8 mouse cellular contexts compared by ENCODE assay signal in the genomic region with DNA sequence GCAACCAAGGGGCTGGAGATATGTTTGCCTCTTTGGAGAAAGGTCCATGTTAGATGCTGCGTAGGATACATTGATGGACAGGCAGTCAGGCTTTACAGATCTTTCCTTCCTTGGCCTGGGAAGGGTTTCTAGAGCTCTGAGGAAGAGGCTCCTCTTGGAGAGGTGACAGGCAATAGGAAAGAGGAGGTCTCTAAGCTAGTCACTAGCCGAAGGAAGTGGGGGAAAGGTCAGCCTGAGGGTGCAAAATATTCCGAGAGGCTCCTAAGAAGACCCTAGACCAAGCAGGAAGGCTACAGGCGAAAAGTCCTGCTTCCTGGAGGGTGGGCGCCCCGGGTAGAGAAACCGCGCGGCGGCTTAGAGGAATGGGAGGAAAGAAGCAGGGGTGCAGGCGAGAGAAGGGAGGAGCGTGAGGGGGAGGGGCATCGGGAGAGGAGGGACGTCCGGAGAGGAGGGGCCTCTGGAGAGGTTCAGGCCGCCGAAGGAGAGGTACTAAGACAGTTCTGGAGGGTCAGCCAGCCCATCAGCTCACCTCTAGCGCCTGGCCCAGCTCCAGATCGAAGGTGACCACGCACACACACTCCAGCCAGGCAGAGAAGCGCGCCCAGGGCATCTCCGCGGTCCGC. TPM values are rescaled to one million over a fixed set of nuclear protein-coding genes. Genes with fewer than 3 reads are reported as not detected.
A peak's percentile ranks its signal among the peaks of the same experiment; 100 is the strongest.
DNase-seq lines count a peak whose midpoint lies in the region; ATAC-seq and TF ChIP-seq lines count a peak whose summit lies in the region.

No protein-coding gene starts in this region.

- no peaks in the 10 kb centered on the region for H3K4me1 ChIP-seq in bone marrow, adult 2 months (ENCODE audit: control insufficient read depth, insufficient read depth, low read length)
- peaks cover 14% of the 10 kb centered on the region for H3K4me1 ChIP-seq in embryonic facial prominence, embryonic 15.5 days
- H3K4me1 ChIP-seq in heart, embryonic 10.5 days: peaks cover 23% of the 10 kb centered on the region
- H3K4me1 ChIP-seq in kidney, embryonic 15.5 days: peaks cover 17% of the 10 kb centered on the region
- peaks cover 22% of the 10 kb centered on the region for H3K4me1 ChIP-seq in liver, embryonic 12.5 days
- H3K4me1 ChIP-seq in stomach, embryonic 15.5 days: peaks cover 15% of the 10 kb centered on the region

- TF ChIP-seq CTCF in bone marrow, adult 2 months (IDR thresholded peaks at IDR 0.05; ENCODE audit: control insufficient read depth, insufficient read depth, low read length): no peak

- peak overlapping the region; percentile 97 for H3K27ac ChIP-seq in bone marrow, adult 2 months (ENCODE audit: control insufficient read depth, insufficient read depth, low read depth, low read length, poor library complexity)
- H3K27ac ChIP-seq in embryonic facial prominence, embryonic 15.5 days (replicated peaks): peak overlapping the region; percentile 100
- peak overlapping the region; percentile 100 for H3K27ac ChIP-seq in heart, embryonic 10.5 days
- H3K27ac ChIP-seq in kidney, embryonic 15.5 days: peak overlapping the region; percentile 99
- peak overlapping the region; percentile 98 for H3K27ac ChIP-seq in liver, embryonic 12.5 days
- peak overlapping the region; percentile 99 for H3K27ac ChIP-seq in stomach, embryonic 15.5 days

- peak; percentile 79; the same call in 1 of the 2 replicates for TF ChIP-seq POLR2A in bone marrow, adult 2 months (IDR thresholded peaks at IDR 0.05; ENCODE audit: borderline replicate concordance, control insufficient read depth, low read depth, low read length)

- H3K36me3 ChIP-seq in embryonic facial prominence, embryonic 15.5 days: no peaks in the 10 kb centered on the region
- 0 out of 2 replicates have a peak, but pooled peaks cover 4% of the 10 kb centered on the region for H3K36me3 ChIP-seq in heart, embryonic 10.5 days
- peaks cover 3% of the 10 kb centered on the region; the same call in 1 of the 2 replicates for H3K36me3 ChIP-seq in kidney, embryonic 15.5 days
- 0 out of 2 replicates have a peak, but pooled peaks cover under 1% of the 10 kb centered on the region for H3K36me3 ChIP-seq in liver, embryonic 12.5 days
- H3K36me3 ChIP-seq in stomach, embryonic 15.5 days: no peaks in the 10 kb centered on the region

- H3K4me2 ChIP-seq in embryonic facial prominence, embryonic 15.5 days (replicated peaks): peak overlapping the region; percentile 71
- peak overlapping the region; percentile 68 for H3K4me2 ChIP-seq in kidney, embryonic 15.5 days
- peak overlapping the region; percentile 90 for H3K4me2 ChIP-seq in liver, embryonic 12.5 days
- H3K4me2 ChIP-seq in stomach, embryonic 15.5 days: peak overlapping the region; percentile 79

- peak; percentile 95 for ATAC-seq in embryonic facial prominence, embryonic 15.5 days (ENCODE audit: insufficient number of reproducible peaks, low FRiP score, low TSS enrichment, low read depth)
- peak; percentile 96 for ATAC-seq in kidney, embryonic 15.5 days (replicated peaks; ENCODE audit: low FRiP score)
- ATAC-seq in liver, embryonic 12.5 days: peak; percentile 92
- ATAC-seq in stomach, embryonic 15.5 days (ENCODE audit: insufficient read depth, low FRiP score, low read depth): peak; percentile 95

- under 1% methylated on average over 25 of the region's 25 CpGs for WGBS in bone marrow, adult 2 months
- WGBS in embryonic facial prominence, embryonic 15.5 days: under 1% methylated on average over 25 of the region's 25 CpGs
- under 1% methylated on average over 25 of the region's 25 CpGs for WGBS in heart, embryonic 10.5 days
- WGBS in kidney, embryonic 15.5 days: under 1% methylated on average over 25 of the region's 25 CpGs
- 2% methylated on average over 25 of the region's 25 CpGs for whole genome bisulfite sequencing in liver, embryonic 12.5 days (ENCODE audit: insufficient replicate concordance)
- 0% methylated on average over 24 of the region's 25 CpGs for WGBS in stomach, embryonic 15.5 days

- peak overlapping the region; percentile 99 for H3K9ac ChIP-seq in embryonic facial prominence, embryonic 15.5 days
- peak overlapping the region; percentile 98 for H3K9ac ChIP-seq in kidney, embryonic 15.5 days
- peak overlapping the region; percentile 91 for H3K9ac ChIP-seq in liver, embryonic 12.5 days
- H3K9ac ChIP-seq in stomach, embryonic 15.5 days: peak overlapping the region; percentile 93

- no peaks in the 10 kb centered on the region for H3K9me3 ChIP-seq in embryonic facial prominence, embryonic 15.5 days (replicated peaks)
- H3K9me3 ChIP-seq in heart, embryonic 10.5 days: no peaks in the 10 kb centered on the region
- H3K9me3 ChIP-seq in kidney, embryonic 15.5 days (replicated peaks): no peaks in the 10 kb centered on the region
- H3K9me3 ChIP-seq in liver, embryonic 12.5 days (replicated peaks): no peaks in the 10 kb centered on the region
- no peaks in the 10 kb centered on the region for H3K9me3 ChIP-seq in stomach, embryonic 15.5 days

- DNase-seq in B cell, adult 2 months: peak; percentile 85 to 87
- peak; percentile 95 for DNase-seq in heart, embryonic 10.5 days (ENCODE audit: low spot score)
- DNase-seq in natural killer cell, adult 2 months (ENCODE audit: low spot score in 2 of 2): peak; percentile 68 to 79

- no peaks in the 10 kb centered on the region for H3K27me3 ChIP-seq in embryonic facial prominence, embryonic 15.5 days
- H3K27me3 ChIP-seq in heart, embryonic 10.5 days (ENCODE audit: insufficient read depth, poor library complexity, severe bottlenecking): no peaks in the 10 kb centered on the region
- no peaks in the 10 kb centered on the region for H3K27me3 ChIP-seq in kidney, embryonic 15.5 days
- H3K27me3 ChIP-seq in liver, embryonic 12.5 days (replicated peaks): no peaks in the 10 kb centered on the region
- H3K27me3 ChIP-seq in stomach, embryonic 15.5 days (replicated peaks): no peaks in the 10 kb centered on the region

- H3K4me3 ChIP-seq in bone marrow, adult 2 months (replicated peaks; ENCODE audit: control insufficient read depth, low read depth, low read length): peak overlapping the region; percentile 92
- peak overlapping the region; percentile 95 for H3K4me3 ChIP-seq in embryonic facial prominence, embryonic 15.5 days (replicated peaks)
- H3K4me3 ChIP-seq in heart, embryonic 10.5 days: peak overlapping the region; percentile 99
- H3K4me3 ChIP-seq in kidney, embryonic 15.5 days (replicated peaks): peak overlapping the region; percentile 91
- H3K4me3 ChIP-seq in liver, embryonic 12.5 days: peak overlapping the region; percentile 85
- H3K4me3 ChIP-seq in stomach, embryonic 15.5 days (replicated peaks): peak overlapping the region; percentile 99

RNA-seq across cellular contexts. Expression of gene Dennd6b, which starts 0.5 kb away (rescaled TPM):
- polyA plus RNA-seq in bone marrow, adult 2 months (2011; ENCODE audit: insufficient read depth, insufficient read length, low replicate concordance, missing spikeins): 8.1 and 13.6 TPM in 2 replicates
- polyA plus RNA-seq in embryonic facial prominence, embryonic 15.5 days (2015; fragmentation: Nextera tagmentation; extraction: Ambion mirVana): 16.3 and 16.7 TPM in 2 replicates
- polyA plus RNA-seq in heart, embryonic 10.5 days (2016; fragmentation: Nextera tagmentation; extraction: Ambion mirVana): 23.1 and 23.5 TPM in 2 replicates
- 17.0 and 19.2 TPM in 2 replicates for polyA plus RNA-seq in kidney, embryonic 15.5 days (2015; fragmentation: Nextera tagmentation; extraction: Ambion mirVana)
- 5.3 and 5.5 TPM in 2 replicates for polyA plus RNA-seq in liver, embryonic 12.5 days (2016; fragmentation: Nextera tagmentation; extraction: Ambion mirVana)
- polyA plus RNA-seq in stomach, embryonic 15.5 days (2015; fragmentation: Nextera tagmentation; extraction: Ambion mirVana): 12.5 and 14.9 TPM in 2 replicates

RNA-seq across cellular contexts. Expression of gene Plxnb2, which starts 15.2 kb away (rescaled TPM):
- polyA plus RNA-seq in bone marrow, adult 2 months (2011; ENCODE audit: insufficient read depth, insufficient read length, low replicate concordance, missing spikeins): 11.1 and 30.9 TPM in 2 replicates
- 157 and 161 TPM in 2 replicates for polyA plus RNA-seq in embryonic facial prominence, embryonic 15.5 days (2015; fragmentation: Nextera tagmentation; extraction: Ambion mirVana)
- 106 and 117 TPM in 2 replicates for polyA plus RNA-seq in heart, embryonic 10.5 days (2016; fragmentation: Nextera tagmentation; extraction: Ambion mirVana)
- 138 and 160 TPM in 2 replicates for polyA plus RNA-seq in kidney, embryonic 15.5 days (2015; fragmentation: Nextera tagmentation; extraction: Ambion mirVana)
- polyA plus RNA-seq in liver, embryonic 12.5 days (2016; fragmentation: Nextera tagmentation; extraction: Ambion mirVana): 38.5 and 38.8 TPM in 2 replicates
- polyA plus RNA-seq in stomach, embryonic 15.5 days (2015; fragmentation: Nextera tagmentation; extraction: Ambion mirVana): 128 and 129 TPM in 2 replicates

RNA-seq across cellular contexts. Expression of gene Ppp6r2, which starts 15.6 kb away (rescaled TPM):
- polyA plus RNA-seq in bone marrow, adult 2 months (2011; ENCODE audit: insufficient read depth, insufficient read length, low replicate concordance, missing spikeins): 42.6 and 54.0 TPM in 2 replicates
- polyA plus RNA-seq in embryonic facial prominence, embryonic 15.5 days (2015; fragmentation: Nextera tagmentation; extraction: Ambion mirVana): 33.3 and 35.8 TPM in 2 replicates
- 12.4 and 23.5 TPM in 2 replicates for polyA plus RNA-seq in heart, embryonic 10.5 days (2016; fragmentation: Nextera tagmentation; extraction: Ambion mirVana)
- polyA plus RNA-seq in kidney, embryonic 15.5 days (2015; fragmentation: Nextera tagmentation; extraction: Ambion mirVana): 22.7 and 26.9 TPM in 2 replicates
- 21.4 and 23.9 TPM in 2 replicates for polyA plus RNA-seq in liver, embryonic 12.5 days (2016; fragmentation: Nextera tagmentation; extraction: Ambion mirVana)
- 25.4 and 28.5 TPM in 2 replicates for polyA plus RNA-seq in stomach, embryonic 15.5 days (2015; fragmentation: Nextera tagmentation; extraction: Ambion mirVana)

RNA-seq across cellular contexts. Expression of gene Mapk11, which starts 46.4 kb away (rescaled TPM):
- 5.7 and 7.6 TPM in 2 replicates for polyA plus RNA-seq in bone marrow, adult 2 months (2011; ENCODE audit: insufficient read depth, insufficient read length, low replicate concordance, missing spikeins)
- 10.7 and 12.7 TPM in 2 replicates for polyA plus RNA-seq in embryonic facial prominence, embryonic 15.5 days (2015; fragmentation: Nextera tagmentation; extraction: Ambion mirVana)
- 4.2 and 4.8 TPM in 2 replicates for polyA plus RNA-seq in heart, embryonic 10.5 days (2016; fragmentation: Nextera tagmentation; extraction: Ambion mirVana)
- polyA plus RNA-seq in kidney, embryonic 15.5 days (2015; fragmentation: Nextera tagmentation; extraction: Ambion mirVana): 15.4 and 16.5 TPM in 2 replicates
- 1.8 TPM in 2 replicates for polyA plus RNA-seq in liver, embryonic 12.5 days (2016; fragmentation: Nextera tagmentation; extraction: Ambion mirVana)
- polyA plus RNA-seq in stomach, embryonic 15.5 days (2015; fragmentation: Nextera tagmentation; extraction: Ambion mirVana): 5.9 and 6.4 TPM in 2 replicates

RNA-seq across cellular contexts. Expression of gene Mapk12, which starts 55.3 kb away (rescaled TPM):
- polyA plus RNA-seq in bone marrow, adult 2 months (2011; ENCODE audit: insufficient read depth, insufficient read length, low replicate concordance, missing spikeins): 6.1 and 14.6 TPM in 2 replicates
- polyA plus RNA-seq in embryonic facial prominence, embryonic 15.5 days (2015; fragmentation: Nextera tagmentation; extraction: Ambion mirVana): 9.4 and 11.2 TPM in 2 replicates
- 25.4 and 26.4 TPM in 2 replicates for polyA plus RNA-seq in heart, embryonic 10.5 days (2016; fragmentation: Nextera tagmentation; extraction: Ambion mirVana)
- polyA plus RNA-seq in kidney, embryonic 15.5 days (2015; fragmentation: Nextera tagmentation; extraction: Ambion mirVana): 14.8 and 16.7 TPM in 2 replicates
- polyA plus RNA-seq in liver, embryonic 12.5 days (2016; fragmentation: Nextera tagmentation; extraction: Ambion mirVana): 2.3 and 2.7 TPM in 2 replicates
- polyA plus RNA-seq in stomach, embryonic 15.5 days (2015; fragmentation: Nextera tagmentation; extraction: Ambion mirVana): 3.8 and 4.7 TPM in 2 replicates

Comparison
In these comparisons a context has a peak if more than half of its experiments do, and no peak if none do; other contexts are left out.
1. Peak in every context shown above with its lines: DNase-seq, ATAC-seq, H3K4me3 ChIP-seq and H3K27ac ChIP-seq.